Mouse (Mus musculus) kidney, adult 8-10 months (tissue): ENCODE measurements at regions not wholly inside any gene's neighbourhood (a gene's known extent, or its start where the extent isn't known, plus 50 kb on each side); places are given as distances from the start of the nearest gene placed in this dataset.

Source experiments
- DNase-seq, 2 experiments: peaks; one replicate each; pipeline ENCODE4 v3.0.0; 2022

DNA sequence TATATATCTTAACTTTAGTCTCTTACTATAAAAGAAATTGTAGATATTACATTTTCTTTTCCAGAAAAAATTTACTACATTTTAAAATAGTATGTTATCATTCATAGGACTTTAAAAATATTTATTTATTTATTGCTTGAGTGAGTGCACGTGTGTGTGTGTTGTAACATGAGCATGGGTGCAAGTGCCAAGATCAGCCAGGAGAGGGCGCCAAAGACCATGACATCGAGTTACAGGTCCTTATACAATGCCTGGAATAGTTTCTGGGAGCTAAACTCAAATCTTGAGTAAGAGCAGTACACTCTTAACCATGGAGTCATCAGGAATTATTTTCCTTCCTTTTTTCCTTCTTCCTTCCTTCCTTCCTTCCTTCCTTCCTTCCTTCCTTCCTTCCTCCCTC is 185.4 kb upstream of the Mageb4 start:
- peak; percentile 6 to 24 for DNase-seq
